Mouse (Mus musculus) forebrain, embryonic 12.5 days (tissue): ENCODE measurements at regions not wholly inside any gene's neighbourhood (a gene's known extent, or its start where the extent isn't known, plus 50 kb on each side); places are given as distances from the start of the nearest gene placed in this dataset.

Experiments used
- ATAC-seq: fragments of 200-750 bp; cut with Nextera tagmentation; 2 replicates; pipeline ENCODE4 v1.8.0; 2017; ENCODE audit warnings: moderate TSS enrichment; ENCODE audit not compliant: low FRiP score
- H3K27ac ChIP-seq: fragments of 300-500 bp; sonication (generic); 2 replicates; pipeline ENCODE4 v1.5.1; 2016; ENCODE audit warnings: mild to moderate bottlenecking
- H3K27me3 ChIP-seq: fragments of 300-500 bp; sonication (generic); 2 replicates; pipeline ENCODE4 v1.6.1; 2016; ENCODE audit warnings: mild to moderate bottlenecking
- H3K36me3 ChIP-seq: fragments of 300-500 bp; sonication (generic); replicated peaks from 2 replicates; pipeline ENCODE4 v1.6.1; 2016; ENCODE audit warnings: mild to moderate bottlenecking
- H3K4me1 ChIP-seq: fragments of 300-500 bp; sonication (generic); 2 replicates; pipeline ENCODE4 v1.6.1; 2016
- H3K4me2 ChIP-seq: fragments of 300-500 bp; sonication (generic); 2 replicates; pipeline ENCODE4 v1.6.1; 2016; ENCODE audit warnings: mild to moderate bottlenecking, moderate library complexity
- H3K4me3 ChIP-seq: fragments of 300-500 bp; sonication (generic); replicated peaks from 2 replicates; pipeline ENCODE4 v1.5.1; 2016; ENCODE audit warnings: mild to moderate bottlenecking
- H3K9ac ChIP-seq: fragments of 300-500 bp; sonication (generic); 2 replicates; pipeline ENCODE4 v1.6.1; 2016; ENCODE audit warnings: mild to moderate bottlenecking
- H3K9me3 ChIP-seq: fragments of 300-500 bp; sonication (generic); 2 replicates; pipeline ENCODE4 v1.6.1; 2016
- WGBS: fragments of 180-500 bp; shearing (Covaris S2); methylation state at CpG from one replicate; pipeline ENCODE4 v1.1.7; 2016; 5-methylcytosine and 5-hydroxymethylcytosine counted together

GRCm38 (mm10) chr14:25112832-25113231 lies 346.2 kb upstream of the Zmiz1 start:
- Histone ChIP-seq H3K4me2 (no peak overlapping the region), H3K9ac (no peak overlapping the region), H3K27me3 (no peaks in the 10 kb centered on the region), H3K27ac (no peak overlapping the region), H3K4me1 (peaks cover 42% of the 10 kb centered on the region), H3K9me3 (no peaks in the 10 kb centered on the region), H3K36me3 (no peaks in the 10 kb centered on the region), H3K4me3 (no peak overlapping the region)
- 79% methylated on average over 10 of the region's 10 CpGs for WGBS
- ATAC-seq: no peak

GRCm38 (mm10) chr14:25113326-25113725 lies 345.7 kb upstream of the Zmiz1 start:
- Histone ChIP-seq H3K4me1 (peaks cover 37% of the 10 kb centered on the region), H3K27ac (no peak overlapping the region)
- ATAC-seq: no peak

DNA sequence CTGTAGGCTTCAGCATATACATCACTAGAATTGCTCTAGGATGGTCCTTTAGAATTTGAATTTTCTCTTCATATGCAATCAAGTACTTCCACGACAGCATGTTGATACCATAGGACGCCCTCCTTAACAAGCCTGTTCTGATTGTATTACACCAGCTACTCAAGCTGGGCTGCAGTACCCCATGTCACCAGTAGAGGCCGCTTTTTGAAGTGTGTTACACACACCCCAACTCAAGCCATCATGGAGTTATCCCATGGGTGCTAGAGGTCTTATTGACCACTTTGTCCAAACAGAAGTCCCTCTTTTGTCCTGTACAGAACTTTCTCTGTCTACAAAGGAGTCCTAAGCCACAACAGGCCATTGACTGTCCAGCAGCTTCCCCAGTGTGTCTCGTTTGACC lies 342.6 kb upstream of the Zmiz1 start:
- WGBS: 50% methylated on average over 4 of the region's 4 CpGs
- H3K9me3 ChIP-seq: no peaks in the 10 kb centered on the region
- no peak for ATAC-seq
- no peaks in the 10 kb centered on the region for H3K36me3 ChIP-seq
- H3K9ac ChIP-seq: no peak overlapping the region
- H3K4me1 ChIP-seq: peaks cover 13% of the 10 kb centered on the region
- no peak overlapping the region for H3K4me2 ChIP-seq
- H3K27ac ChIP-seq: no peak overlapping the region
- no peaks in the 10 kb centered on the region for H3K27me3 ChIP-seq
- H3K4me3 ChIP-seq: no peak overlapping the region

More at GRCm38 (mm10) chr14:25113326-25113725, 345.7 kb upstream of the Zmiz1 start:
- no peak overlapping the region for H3K4me3 ChIP-seq
- no peaks in the 10 kb centered on the region for H3K9me3 ChIP-seq
- H3K36me3 ChIP-seq: no peaks in the 10 kb centered on the region
- 71% methylated on average over 2 of the region's 2 CpGs for WGBS
- no peak overlapping the region for H3K9ac ChIP-seq
- H3K4me2 ChIP-seq: no peak overlapping the region
- H3K27me3 ChIP-seq: no peaks in the 10 kb centered on the region

- Histone ChIP-seq H3K4me3 (no peak overlapping the region), H3K36me3 (no peaks in the 10 kb centered on the region), H3K9ac (no peak overlapping the region), H3K27me3 (no peaks in the 10 kb centered on the region), H3K4me1 (peaks cover 30% of the 10 kb centered on the region), H3K4me2 (no peak overlapping the region), H3K27ac (no peak overlapping the region), H3K9me3 (no peaks in the 10 kb centered on the region)
- WGBS: 72% methylated on average over 4 of the region's 4 CpGs
- no peak for ATAC-seq
Measured at GRCm38 (mm10) chr14:25119999-25120398, 339.0 kb upstream of the Zmiz1 start.

DNA sequence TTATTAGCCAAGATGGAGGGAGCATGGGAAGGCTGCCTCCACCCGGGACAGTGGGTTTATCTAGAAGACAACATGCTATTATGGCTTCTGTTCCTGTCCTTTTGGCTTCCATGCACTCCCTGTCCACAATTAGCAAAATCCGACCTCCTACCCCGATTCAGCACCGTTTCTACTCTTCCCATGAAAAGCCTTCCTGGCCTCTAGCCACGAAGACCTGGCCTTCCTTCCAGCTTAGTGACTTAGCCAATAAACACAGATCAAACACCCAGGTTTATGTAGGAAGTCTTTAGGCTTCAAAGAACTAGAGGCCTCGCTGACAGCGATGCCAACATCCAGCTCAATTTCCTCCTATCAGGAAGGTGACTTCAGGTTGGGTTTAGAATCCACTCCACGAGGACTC lies 338.5 kb upstream of the Zmiz1 start:
- Histone ChIP-seq H3K27me3 (no peaks in the 10 kb centered on the region), H3K36me3 (no peaks in the 10 kb centered on the region), H3K4me1 (peaks cover 25% of the 10 kb centered on the region), H3K9ac (no peak overlapping the region), H3K27ac (no peak overlapping the region), H3K4me2 (no peak overlapping the region), H3K4me3 (no peak overlapping the region), H3K9me3 (no peaks in the 10 kb centered on the region)
- WGBS: 67% methylated on average over 8 of the region's 8 CpGs
- ATAC-seq: no peak

GRCm38 (mm10) chr14:25122971-25123535 lies 335.9 kb upstream of the Zmiz1 start:
- peaks cover 45% of the 10 kb centered on the region for H3K4me1 ChIP-seq
- H3K27ac ChIP-seq: peak overlapping the region; percentile 84
- WGBS: 84% methylated on average over 13 of the region's 13 CpGs

DNA sequence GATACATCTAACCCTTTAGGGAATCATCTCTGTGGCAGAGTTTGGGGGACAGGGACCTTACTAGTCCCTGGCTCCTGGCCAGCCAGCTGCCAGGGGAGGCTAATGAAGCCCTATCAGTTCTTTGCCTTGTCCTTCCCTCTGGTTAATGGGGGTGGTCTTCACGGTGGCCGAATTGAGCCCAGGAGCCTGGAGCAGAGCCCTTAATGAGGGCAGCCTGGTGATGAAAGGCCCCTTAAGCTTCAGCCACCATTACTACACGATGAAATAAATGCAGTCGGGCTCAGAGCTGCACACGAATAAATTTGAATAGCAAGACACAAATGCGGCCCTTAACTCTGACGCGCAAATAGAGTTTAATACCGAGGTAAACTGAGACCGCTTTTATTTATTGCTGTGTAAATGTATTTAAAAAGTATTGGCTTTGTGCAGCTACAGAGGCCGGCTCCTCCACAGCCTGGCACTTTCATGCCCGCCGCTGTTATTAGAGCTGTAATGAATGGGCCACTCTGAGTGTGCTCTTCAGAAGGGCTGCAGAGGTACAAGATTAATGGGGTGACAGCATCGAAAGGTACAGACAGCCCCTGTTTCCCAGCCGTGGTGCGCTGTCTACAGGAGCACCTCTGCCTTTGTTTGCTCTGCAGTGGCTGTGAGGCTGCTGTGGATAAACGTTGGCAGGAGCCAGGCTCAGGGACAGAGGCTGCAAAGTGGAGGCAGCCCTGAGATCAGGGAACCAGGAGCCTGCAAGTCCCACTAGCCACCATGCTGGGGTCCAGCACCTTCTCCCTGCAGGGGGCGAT lies 335.2 kb upstream of the Zmiz1 start:
- H3K4me1 ChIP-seq: peaks cover 52% of the 10 kb centered on the region
- H3K36me3 ChIP-seq: no peaks in the 10 kb centered on the region
- no peak overlapping the region for H3K4me3 ChIP-seq
- peak; percentile 53; the same call in 1 of the 2 replicates for ATAC-seq
- peak overlapping the region; percentile 84 for H3K27ac ChIP-seq
- H3K4me2 ChIP-seq: peak overlapping the region; percentile 22; the same call in 1 of the 2 replicates
- 0 out of 2 replicates have a peak overlapping the region, but pooled peaks have one; percentile 12 for H3K9ac ChIP-seq
- 16% methylated on average over 18 of the region's 18 CpGs for WGBS
- H3K9me3 ChIP-seq: no peaks in the 10 kb centered on the region
- H3K27me3 ChIP-seq: 0 out of 2 replicates have a peak, but pooled peaks cover 2% of the 10 kb centered on the region

More at GRCm38 (mm10) chr14:25122971-25123535, 335.9 kb upstream of the Zmiz1 start:
- ATAC-seq: no peak
- Histone ChIP-seq H3K9me3 (no peaks in the 10 kb centered on the region), H3K9ac (no peak overlapping the region), H3K4me2 (no peak overlapping the region), H3K36me3 (no peaks in the 10 kb centered on the region), H3K4me3 (no peak overlapping the region), H3K27me3 (no peaks in the 10 kb centered on the region)

GRCm38 (mm10) chr14:25126544-25126943 lies 332.4 kb upstream of the Zmiz1 start:
- H3K27me3 ChIP-seq: peaks cover 17% of the 10 kb centered on the region; the same call in 1 of the 2 replicates
- no peak for ATAC-seq
- H3K9me3 ChIP-seq: no peaks in the 10 kb centered on the region
- H3K4me3 ChIP-seq: no peak overlapping the region
- no peaks in the 10 kb centered on the region for H3K36me3 ChIP-seq
- 17% methylated on average over 7 of the region's 7 CpGs for WGBS
- H3K4me2 ChIP-seq: no peak overlapping the region
- peaks cover 50% of the 10 kb centered on the region for H3K4me1 ChIP-seq
- H3K9ac ChIP-seq: no peak overlapping the region
- H3K27ac ChIP-seq: peak overlapping the region; percentile 73

DNA sequence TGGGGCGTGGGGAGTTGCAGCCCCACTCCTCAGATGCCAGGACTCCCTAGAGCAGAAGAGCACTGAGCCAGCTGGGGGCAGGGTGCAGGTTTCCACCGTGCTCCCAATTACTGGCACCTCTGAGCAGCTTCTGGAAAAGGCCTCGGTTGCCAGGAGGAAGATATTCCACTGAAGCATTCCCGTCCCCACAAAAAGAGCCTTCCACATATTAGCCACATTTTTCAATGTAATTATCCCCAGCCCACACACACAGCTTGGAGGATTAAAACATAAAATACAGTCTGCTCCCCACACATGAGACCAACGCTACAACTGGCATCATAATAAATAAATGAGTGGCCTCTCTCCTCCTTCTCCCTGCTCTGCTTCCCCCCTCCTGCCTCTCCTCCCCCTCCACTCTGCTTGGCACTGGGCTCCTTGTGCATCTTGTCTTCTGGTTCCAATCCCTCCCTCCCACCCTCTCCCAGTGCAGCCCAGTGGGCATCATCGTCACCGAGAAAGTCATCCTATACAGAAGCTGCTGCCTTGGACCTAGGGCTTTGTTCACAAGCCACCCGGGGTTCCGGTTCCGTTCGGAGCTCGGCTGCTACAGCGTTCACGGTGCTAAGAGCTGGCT lies 331.3 kb upstream of the Zmiz1 start:
- H3K36me3 ChIP-seq: no peaks in the 10 kb centered on the region
- peaks cover 17% of the 10 kb centered on the region; the same call in 1 of the 2 replicates for H3K27me3 ChIP-seq
- peak overlapping the region; percentile 73 for H3K27ac ChIP-seq
- peaks cover 50% of the 10 kb centered on the region for H3K4me1 ChIP-seq
- H3K9ac ChIP-seq: peak overlapping the region; percentile 17; the same call in 1 of the 2 replicates
- no peaks in the 10 kb centered on the region for H3K9me3 ChIP-seq
- 29% methylated on average over 14 of the region's 14 CpGs for WGBS
- H3K4me3 ChIP-seq: no peak overlapping the region
- H3K4me2 ChIP-seq: no peak overlapping the region
- peak; percentile 12; the same call in 1 of the 2 replicates for ATAC-seq

DNA sequence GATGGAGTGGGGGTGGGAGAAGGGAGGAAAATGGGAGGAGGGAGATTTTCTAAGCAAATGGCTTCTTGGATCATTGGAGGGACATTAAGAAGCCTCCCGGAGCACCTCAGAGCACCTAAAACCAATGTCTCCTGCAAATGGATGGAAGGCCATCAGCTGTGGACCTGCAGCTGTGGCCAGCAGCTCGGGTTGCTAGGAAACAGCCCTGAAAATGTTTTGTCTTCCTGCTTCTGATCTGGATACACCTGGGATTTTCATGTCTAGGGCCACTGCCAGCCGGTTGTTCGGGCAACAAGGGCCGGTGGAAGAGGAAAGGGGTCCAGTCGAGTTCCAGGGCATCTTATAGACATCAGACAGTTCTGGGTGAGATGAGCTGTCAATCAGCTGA lies 330.8 kb upstream of the Zmiz1 start:
- peaks cover 47% of the 10 kb centered on the region for H3K4me1 ChIP-seq
- H3K36me3 ChIP-seq: no peaks in the 10 kb centered on the region
- peak overlapping the region; percentile 73 for H3K27ac ChIP-seq
- H3K4me3 ChIP-seq: no peak overlapping the region
- H3K9me3 ChIP-seq: no peaks in the 10 kb centered on the region
- no peak for ATAC-seq
- 0 out of 2 replicates have a peak overlapping the region, but pooled peaks have one; percentile 17 for H3K9ac ChIP-seq
- no peak overlapping the region for H3K4me2 ChIP-seq
- H3K27me3 ChIP-seq: peaks cover 17% of the 10 kb centered on the region; the same call in 1 of the 2 replicates
- WGBS: 72% methylated on average over 6 of the region's 6 CpGs

GRCm38 (mm10) chr14:25135371-25135770 lies 323.6 kb upstream of the Zmiz1 start:
- no peak overlapping the region for H3K9ac ChIP-seq
- no peaks in the 10 kb centered on the region for H3K36me3 ChIP-seq
- H3K9me3 ChIP-seq: no peaks in the 10 kb centered on the region
- H3K4me3 ChIP-seq: no peak overlapping the region
- no peak for ATAC-seq
- 62% methylated on average over 3 of the region's 3 CpGs for WGBS
- H3K4me1 ChIP-seq: peaks cover 5% of the 10 kb centered on the region; the same call in 1 of the 2 replicates
- H3K27me3 ChIP-seq: peaks cover 5% of the 10 kb centered on the region; the same call in 1 of the 2 replicates
- no peak overlapping the region for H3K4me2 ChIP-seq
- H3K27ac ChIP-seq: no peak overlapping the region

- Histone ChIP-seq H3K9ac (no peak overlapping the region), H3K4me1 (peaks cover 5% of the 10 kb centered on the region; the same call in 1 of the 2 replicates), H3K9me3 (no peaks in the 10 kb centered on the region), H3K4me3 (no peak overlapping the region), H3K4me2 (no peak overlapping the region), H3K27ac (no peak overlapping the region), H3K36me3 (no peaks in the 10 kb centered on the region), H3K27me3 (no peaks in the 10 kb centered on the region)
- ATAC-seq: no peak
- 91% methylated on average over 8 of the region's 8 CpGs for WGBS
Measured at GRCm38 (mm10) chr14:25137312-25137711, 321.7 kb upstream of the Zmiz1 start.
